Mouse (Mus musculus) forebrain, embryonic 10.5 days (tissue): ENCODE results near the gene Erp29. TPM values are rescaled to one million over a fixed set of nuclear protein-coding genes. Genes with fewer than 3 reads are reported as not detected.
A peak's percentile ranks its signal among the peaks of the same experiment; 100 is the strongest.

ENCODE experiments used
- DNase-seq: peaks from one replicate; pipeline ENCODE4 v3.0.0-alpha.2; 2017; ENCODE audit warnings: low spot score; ENCODE audit errors: extremely low spot score
- H3K27ac ChIP-seq: fragments of 300-500 bp; sonication (generic); 2 replicates; pipeline ENCODE4 v1.5.1; 2016; ENCODE audit warnings: mild to moderate bottlenecking
- H3K27me3 ChIP-seq: fragments of 300-500 bp; sonication (generic); 2 replicates; pipeline ENCODE4 v1.6.1; 2016; ENCODE audit warnings: mild to moderate bottlenecking; ENCODE audit not compliant: poor library complexity, severe bottlenecking
- H3K36me3 ChIP-seq: fragments of 300-500 bp; sonication (generic); replicated peaks from 2 replicates; pipeline ENCODE4 v1.6.1; 2016; ENCODE audit warnings: mild to moderate bottlenecking, moderate library complexity
- H3K4me1 ChIP-seq: fragments of 300-500 bp; sonication (generic); 2 replicates; pipeline ENCODE4 v1.6.1; 2016
- H3K4me3 ChIP-seq: fragments of 300-500 bp; sonication (generic); 2 replicates; pipeline ENCODE4 v1.5.1; 2016; ENCODE audit warnings: mild to moderate bottlenecking, moderate library complexity
- H3K9me3 ChIP-seq: fragments of 300-500 bp; sonication (generic); 2 replicates; pipeline ENCODE4 v1.6.1; 2016; ENCODE audit warnings: mild to moderate bottlenecking, moderate library complexity
- WGBS: fragments of 180-500 bp; shearing (Covaris S2); methylation state at CpG from one replicate; pipeline ENCODE4 v1.1.7; 2016; 5-methylcytosine and 5-hydroxymethylcytosine counted together
- polyA plus RNA-seq: library from polyadenylated mRNA; unstranded; fragments of >200 nt; fragmentation: Nextera tagmentation; extraction: Ambion mirVana; gene quantifications from 2 replicates; pipeline ENCODE4 v1.2.1, GENCODE M21; 2016

The Erp29 gene
- polyA plus RNA-seq, 1 experiment from 2014 or later: 140 TPM

GRCm38 (mm10) chr5:121438756-121439155, 13.6 kb downstream of the Erp29 start:
- WGBS: 95% methylated on average over 11 of the region's 11 CpGs
- Histone ChIP-seq H3K9me3 (no peaks in the 10 kb centered on the region), H3K4me3 (no peak overlapping the region), H3K4me1 (no peaks in the 10 kb centered on the region), H3K27ac (no peak overlapping the region), H3K36me3 (peaks cover 100% of the 10 kb centered on the region), H3K27me3 (no peaks in the 10 kb centered on the region)
- no peak for DNase-seq

GRCm38 (mm10) chr5:121438131-121438530, 14.2 kb downstream of the Erp29 start:
- Histone ChIP-seq H3K4me3 (no peak overlapping the region), H3K27ac (no peak overlapping the region), H3K4me1 (no peaks in the 10 kb centered on the region), H3K36me3 (peaks cover 100% of the 10 kb centered on the region), H3K9me3 (no peaks in the 10 kb centered on the region), H3K27me3 (no peaks in the 10 kb centered on the region)
- 94% methylated on average over 5 of the region's 5 CpGs for WGBS
- DNase-seq: no peak

GRCm38 (mm10) chr5:121428954-121429353, 23.4 kb downstream of the Erp29 start:
- no peaks in the 10 kb centered on the region for H3K4me1 ChIP-seq
- H3K27me3 ChIP-seq: no peaks in the 10 kb centered on the region
- no peak overlapping the region for H3K27ac ChIP-seq
- H3K9me3 ChIP-seq: no peaks in the 10 kb centered on the region
- H3K36me3 ChIP-seq: peaks cover 100% of the 10 kb centered on the region
- H3K4me3 ChIP-seq: no peak overlapping the region
- DNase-seq: no peak
- WGBS: 95% methylated on average over 3 of the region's 3 CpGs

- Histone ChIP-seq H3K4me1 (no peaks in the 10 kb centered on the region), H3K27me3 (no peaks in the 10 kb centered on the region), H3K4me3 (no peak overlapping the region), H3K9me3 (no peaks in the 10 kb centered on the region), H3K27ac (no peak overlapping the region), H3K36me3 (peaks cover 100% of the 10 kb centered on the region)
- 88% methylated on average over 10 of the region's 10 CpGs for WGBS
- no peak for DNase-seq
Measured at GRCm38 (mm10) chr5:121423297-121423696, 29.0 kb downstream of the Erp29 start.

GRCm38 (mm10) chr5:121422787-121423186, 29.5 kb downstream of the Erp29 start:
- H3K27me3 ChIP-seq: no peaks in the 10 kb centered on the region
- no peak overlapping the region for H3K27ac ChIP-seq
- H3K9me3 ChIP-seq: no peaks in the 10 kb centered on the region
- 94% methylated on average over 6 of the region's 6 CpGs for WGBS
- peaks cover 100% of the 10 kb centered on the region for H3K36me3 ChIP-seq
- no peak overlapping the region for H3K4me3 ChIP-seq
- no peak for DNase-seq
- H3K4me1 ChIP-seq: no peaks in the 10 kb centered on the region

GRCm38 (mm10) chr5:121420721-121421120, 31.6 kb downstream of the Erp29 start:
- no peak overlapping the region for H3K4me3 ChIP-seq
- H3K27me3 ChIP-seq: no peaks in the 10 kb centered on the region
- H3K36me3 ChIP-seq: peaks cover 100% of the 10 kb centered on the region
- no peaks in the 10 kb centered on the region for H3K4me1 ChIP-seq
- no peak for DNase-seq
- H3K9me3 ChIP-seq: no peaks in the 10 kb centered on the region; the same call in 1 of the 2 replicates
- 93% methylated on average over 9 of the region's 9 CpGs for WGBS
- no peak overlapping the region for H3K27ac ChIP-seq

GRCm38 (mm10) chr5:121410975-121411374, 41.3 kb downstream of the Erp29 start:
- peaks cover 100% of the 10 kb centered on the region for H3K36me3 ChIP-seq
- no peak for DNase-seq
- H3K27ac ChIP-seq: no peak overlapping the region
- no peak overlapping the region for H3K4me3 ChIP-seq
- H3K9me3 ChIP-seq: no peaks in the 10 kb centered on the region
- WGBS: 95% methylated on average over 4 of the region's 4 CpGs
- no peaks in the 10 kb centered on the region for H3K27me3 ChIP-seq
- H3K4me1 ChIP-seq: no peaks in the 10 kb centered on the region

- Histone ChIP-seq H3K9me3 (no peaks in the 10 kb centered on the region), H3K4me3 (no peak overlapping the region), H3K4me1 (no peaks in the 10 kb centered on the region), H3K27ac (no peak overlapping the region), H3K27me3 (no peaks in the 10 kb centered on the region), H3K36me3 (peaks cover 98% of the 10 kb centered on the region)
- WGBS: 95% methylated on average over 8 of the region's 8 CpGs
- DNase-seq: no peak
Measured at GRCm38 (mm10) chr5:121407856-121408255, 44.5 kb downstream of the Erp29 start.

- H3K36me3 ChIP-seq: peaks cover 58% of the 10 kb centered on the region
- peaks cover 27% of the 10 kb centered on the region for H3K4me1 ChIP-seq
- H3K4me3 ChIP-seq: no peak overlapping the region
- WGBS: 92% methylated on average over 5 of the region's 5 CpGs
- H3K9me3 ChIP-seq: no peaks in the 10 kb centered on the region
- DNase-seq: no peak
- no peaks in the 10 kb centered on the region for H3K27me3 ChIP-seq
- no peak overlapping the region for H3K27ac ChIP-seq
Measured at GRCm38 (mm10) chr5:121400849-121401248, 51.5 kb downstream of the Erp29 start.

- H3K36me3 ChIP-seq: peaks cover 50% of the 10 kb centered on the region
- H3K27ac ChIP-seq: no peak overlapping the region
- peaks cover 27% of the 10 kb centered on the region for H3K4me1 ChIP-seq
- no peak for DNase-seq
- WGBS: 83% methylated on average over 5 of the region's 5 CpGs
- no peaks in the 10 kb centered on the region for H3K27me3 ChIP-seq
- H3K4me3 ChIP-seq: no peak overlapping the region
- H3K9me3 ChIP-seq: no peaks in the 10 kb centered on the region
Measured at GRCm38 (mm10) chr5:121400064-121400463, 52.2 kb downstream of the Erp29 start.

GRCm38 (mm10) chr5:121399540-121399939, 52.8 kb downstream of the Erp29 start:
- Histone ChIP-seq H3K27me3 (no peaks in the 10 kb centered on the region), H3K27ac (no peak overlapping the region), H3K4me1 (peaks cover 27% of the 10 kb centered on the region), H3K36me3 (peaks cover 45% of the 10 kb centered on the region), H3K9me3 (no peaks in the 10 kb centered on the region; the same call in 1 of the 2 replicates), H3K4me3 (peak overlapping the region; percentile 89; the same call in 1 of the 2 replicates)
- 92% methylated on average over 5 of the region's 5 CpGs for WGBS
- no peak for DNase-seq

- Histone ChIP-seq H3K9me3 (no peaks in the 10 kb centered on the region; the same call in 1 of the 2 replicates), H3K27ac (peak overlapping the region; percentile 93; the same call in 1 of the 2 replicates), H3K36me3 (peaks cover 42% of the 10 kb centered on the region), H3K4me3 (peak overlapping the region; percentile 89), H3K4me1 (peaks cover 27% of the 10 kb centered on the region), H3K27me3 (no peaks in the 10 kb centered on the region)
- DNase-seq: no peak
- 60% methylated on average over 9 of the region's 9 CpGs for WGBS
Measured at GRCm38 (mm10) chr5:121398965-121399462, 53.3 kb downstream of the Erp29 start.

GRCm38 (mm10) chr5:121398146-121398964, 54.0 kb downstream of the Erp29 start:
- H3K27me3 ChIP-seq: no peaks in the 10 kb centered on the region
- H3K36me3 ChIP-seq: peaks cover 36% of the 10 kb centered on the region
- H3K9me3 ChIP-seq: no peaks in the 10 kb centered on the region; the same call in 1 of the 2 replicates
- under 1% methylated on average over 67 of the region's 67 CpGs for WGBS
- H3K4me1 ChIP-seq: peaks cover 27% of the 10 kb centered on the region
- peak overlapping the region; percentile 89 for H3K4me3 ChIP-seq
- H3K27ac ChIP-seq: peak overlapping the region; percentile 93
- DNase-seq: peak; percentile 58
